Mouse (Mus musculus) CD4-positive helper T cell, adult 2 months (primary cell): ENCODE results near the gene Cep95.

Experiments
- DNase-seq: peaks from one replicate; pipeline ENCODE4 v3.0.0-alpha.2; 2012; ENCODE audit warnings: low read depth, missing footprints, low spot score

Cep95 gene

DNA sequence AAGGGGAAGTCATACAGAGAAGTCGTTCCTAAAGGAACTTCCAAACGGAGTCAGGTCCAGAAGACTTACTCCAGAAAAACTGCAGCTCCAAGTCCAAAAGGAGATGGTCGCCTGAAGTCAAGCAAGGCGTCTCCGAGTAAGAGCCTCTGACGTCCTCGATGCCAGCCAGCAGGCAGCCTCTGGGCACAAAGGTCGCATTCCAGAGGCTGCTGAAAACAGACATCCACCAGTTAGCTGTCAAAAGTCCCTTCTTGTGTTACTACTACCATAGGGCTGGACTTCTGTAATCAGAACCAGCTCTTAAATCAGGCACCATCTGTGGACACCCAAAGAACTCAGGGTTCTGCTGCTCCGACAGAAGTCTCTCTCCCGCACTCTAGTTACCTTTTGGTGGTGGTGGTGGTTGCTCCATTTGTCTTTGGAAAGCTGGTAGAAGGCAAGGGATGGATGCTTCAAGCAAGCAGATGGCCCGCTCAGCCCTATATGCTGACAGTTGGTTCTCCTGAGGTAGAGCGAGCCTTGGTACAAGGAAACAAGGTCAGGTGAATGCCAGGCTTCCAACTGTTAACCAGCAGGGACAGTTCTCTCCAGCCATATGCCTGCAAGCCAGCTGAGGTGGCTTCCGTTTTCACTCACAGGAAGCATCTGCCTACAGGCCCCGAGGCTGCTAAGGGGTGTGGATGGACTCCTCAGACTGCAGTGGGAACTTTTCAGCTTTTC is 25.7 kb downstream of the Cep95 start:
- DNase-seq = no peak

DNA sequence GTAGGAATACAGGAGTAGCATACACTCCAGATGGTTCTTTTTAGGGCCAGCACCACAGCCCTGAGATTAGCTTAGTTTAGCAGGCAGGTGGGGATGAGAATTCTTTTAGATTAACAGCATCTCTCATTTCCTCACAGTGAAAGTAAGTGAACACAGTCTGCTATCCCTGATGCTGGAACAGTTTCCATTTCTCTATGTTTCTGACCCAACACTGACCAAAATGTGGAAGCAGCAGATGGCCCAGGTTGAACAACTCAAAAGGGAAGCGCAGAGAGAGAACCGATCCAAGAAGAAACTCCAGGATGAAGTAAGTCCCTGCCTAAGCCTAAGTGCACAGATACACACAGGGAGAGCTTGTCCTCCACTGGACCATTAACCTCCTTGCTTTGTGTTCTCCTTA is 26.3 kb downstream of the Cep95 start:
- no peak for DNase-seq

DNA sequence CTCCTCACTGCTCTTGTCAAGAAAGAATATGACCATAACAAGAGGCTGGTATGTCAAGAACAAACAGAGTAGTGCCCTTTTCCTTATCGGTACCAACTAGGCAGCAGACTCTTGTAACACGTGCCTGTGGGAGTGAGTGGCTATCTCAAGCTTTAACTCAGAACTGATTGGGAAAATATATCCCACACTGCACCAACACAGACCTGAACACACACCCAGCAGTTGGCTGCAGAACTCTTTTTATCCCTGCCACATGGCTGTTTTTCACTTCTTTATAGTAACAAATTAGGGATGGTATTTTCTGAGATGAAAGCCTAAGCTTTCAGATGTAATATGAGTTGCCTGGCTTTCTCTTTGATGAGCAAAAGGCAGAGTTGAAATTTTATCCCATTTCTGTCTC is 26.7 kb downstream of the Cep95 start:
- DNase-seq = no peak

DNA sequence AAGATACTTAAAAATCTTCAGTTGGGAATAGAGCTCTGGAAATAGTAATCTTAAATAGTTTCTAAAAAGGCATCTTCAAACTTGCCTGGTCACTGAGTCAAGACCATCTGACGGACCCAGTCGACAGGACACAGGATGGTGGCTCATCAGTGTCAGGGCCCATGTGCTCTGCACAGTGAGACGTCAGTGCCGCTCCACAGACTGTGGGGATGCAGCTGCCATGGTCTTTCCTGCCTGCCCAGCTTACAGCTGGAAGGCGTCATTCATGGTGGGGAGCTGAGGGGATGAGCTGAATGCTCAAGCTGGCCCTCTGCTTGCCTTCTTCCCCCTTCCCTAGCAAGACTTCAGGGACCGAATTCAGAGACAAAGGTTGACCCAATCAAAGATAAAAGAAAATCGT is 27.3 kb downstream of the Cep95 start:
- DNase-seq = no peak

DNA sequence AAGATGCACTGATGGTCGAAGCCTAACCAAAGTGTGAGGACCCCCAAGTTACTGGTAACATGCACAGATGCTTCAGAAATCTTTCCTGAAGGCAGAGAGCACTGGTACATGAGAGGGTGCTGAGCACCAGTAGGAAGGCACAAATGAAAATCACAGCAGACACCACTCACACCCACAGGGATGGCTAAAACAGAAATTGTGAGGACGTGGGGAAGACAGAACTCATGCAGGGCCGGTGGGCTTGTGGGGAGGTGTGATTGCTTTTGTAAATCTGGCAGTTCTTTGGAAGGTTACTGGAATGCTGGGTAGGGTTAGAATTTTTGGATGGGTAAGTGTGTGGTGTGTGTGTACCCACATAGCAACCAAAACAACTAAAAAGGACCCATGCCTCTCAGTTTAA is 28.1 kb downstream of the Cep95 start:
- no peak for DNase-seq

DNA sequence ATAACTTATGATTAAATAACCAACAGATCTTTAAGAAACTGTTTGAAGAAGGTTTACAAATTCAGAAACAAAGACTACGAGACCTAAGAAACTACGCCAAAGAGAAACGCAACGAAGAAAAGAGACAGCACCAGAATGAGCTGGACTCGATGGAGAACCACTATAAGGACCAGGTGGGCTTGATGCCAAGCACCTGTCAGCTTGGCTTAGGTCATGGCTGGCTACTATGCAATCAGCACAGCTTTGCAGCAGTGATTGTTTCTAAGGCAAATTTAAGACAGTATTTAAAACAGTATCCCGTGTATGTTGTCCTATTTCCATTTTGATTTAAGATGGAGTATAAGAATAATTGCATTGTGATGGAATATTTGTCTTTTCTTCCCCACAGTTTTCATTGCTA is 28.8 kb downstream of the Cep95 start:
- no peak for DNase-seq

DNA sequence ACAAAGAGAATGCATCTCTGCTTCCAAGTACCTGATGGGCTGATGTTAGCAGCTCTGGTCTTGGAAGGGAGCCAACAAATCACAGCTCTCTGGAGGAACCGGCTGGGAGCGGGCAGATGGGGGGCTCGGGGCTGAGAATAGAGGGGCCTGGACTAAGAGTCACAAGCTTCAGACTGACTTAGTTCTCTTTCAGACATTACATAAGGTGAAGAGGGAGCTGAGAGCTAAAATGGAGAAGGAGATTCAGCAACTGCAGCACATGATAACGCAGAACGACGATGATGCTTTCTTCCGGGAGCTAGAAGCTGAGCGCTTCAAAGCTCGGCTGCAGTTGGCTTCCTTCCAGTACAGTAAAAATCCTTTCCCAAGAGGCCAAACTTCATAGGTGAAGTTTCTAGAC is 29.3 kb downstream of the Cep95 start:
- no peak for DNase-seq

DNA sequence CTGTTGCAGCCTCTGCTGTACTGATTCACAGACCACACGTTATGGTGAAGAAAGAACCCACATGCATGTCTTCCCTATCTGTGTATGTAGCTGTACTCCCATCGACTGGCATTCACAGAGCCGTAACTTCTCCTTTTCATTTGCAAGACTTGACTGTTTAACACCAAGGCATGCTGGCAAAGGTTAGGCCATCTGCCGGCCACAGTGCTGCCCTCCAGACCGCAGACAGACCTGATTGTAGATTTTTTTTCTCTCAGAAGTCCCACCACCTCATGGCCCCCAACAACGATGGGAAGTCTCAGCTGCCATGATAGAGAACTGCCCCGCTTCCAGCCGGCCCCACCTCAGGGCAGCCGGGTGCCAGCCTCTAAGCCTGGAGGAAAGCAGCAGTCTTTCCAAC is 30.5 kb downstream of the Cep95 start:
- no peak for DNase-seq

DNA sequence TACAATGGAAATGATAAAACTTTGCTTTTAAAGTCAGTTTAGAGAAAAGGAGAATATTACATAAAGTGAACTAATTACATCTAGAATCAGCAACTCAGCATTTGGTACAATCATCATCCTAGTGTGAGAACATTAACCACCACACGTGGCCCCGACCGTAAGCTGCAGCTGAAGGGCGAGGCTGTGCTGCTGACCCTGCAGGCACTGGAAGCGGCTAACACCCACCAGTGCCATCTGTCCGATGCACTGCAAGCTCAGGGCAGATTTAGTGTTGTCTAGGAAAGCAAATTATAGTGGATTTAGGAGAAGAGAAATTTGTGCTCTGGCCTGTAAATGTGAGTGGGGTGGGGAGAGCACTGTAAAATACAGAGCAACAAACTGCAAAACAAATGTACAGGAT is 31.2 kb downstream of the Cep95 start:
- DNase-seq = no peak

DNA sequence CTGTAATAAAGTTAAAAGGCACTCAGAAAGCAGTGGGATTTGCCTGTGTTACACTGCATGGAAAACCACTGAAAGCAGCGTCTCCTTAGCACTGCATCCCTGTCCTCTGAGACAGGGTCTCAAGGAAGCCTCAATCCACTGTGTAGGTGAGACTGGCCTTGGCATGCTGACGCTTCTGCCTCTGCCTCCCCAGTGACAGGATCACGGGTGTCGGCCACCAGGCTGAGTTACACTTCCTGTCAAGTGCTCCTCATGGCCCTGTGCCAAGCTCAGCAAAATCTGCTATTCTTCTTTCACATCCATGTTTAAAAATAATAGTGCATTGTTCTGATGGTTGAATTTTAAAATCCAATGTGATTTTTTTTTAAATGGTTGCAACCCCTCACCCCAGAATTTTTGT is 31.9 kb downstream of the Cep95 start:
- peak; percentile 36 for DNase-seq

DNA sequence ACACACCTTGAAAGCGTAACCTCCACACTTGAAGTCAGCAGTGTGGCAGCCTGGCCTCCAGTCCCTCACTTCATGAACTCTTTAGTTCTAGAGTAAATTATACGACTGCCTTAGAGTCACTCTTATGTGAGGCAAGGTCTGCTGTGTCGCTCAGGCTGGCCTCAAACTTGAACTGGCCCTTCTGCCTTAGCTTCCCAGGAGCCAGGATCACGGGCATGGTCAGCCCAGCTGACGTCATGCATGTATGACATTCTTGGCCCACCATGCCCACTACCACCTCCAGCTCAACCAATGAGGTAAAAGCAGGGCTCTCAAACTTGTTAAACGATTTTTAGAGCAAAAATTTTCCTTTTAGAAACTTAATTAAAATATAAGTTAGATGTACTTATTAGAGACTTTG is 32.3 kb downstream of the Cep95 start:
- DNase-seq = no peak

DNA sequence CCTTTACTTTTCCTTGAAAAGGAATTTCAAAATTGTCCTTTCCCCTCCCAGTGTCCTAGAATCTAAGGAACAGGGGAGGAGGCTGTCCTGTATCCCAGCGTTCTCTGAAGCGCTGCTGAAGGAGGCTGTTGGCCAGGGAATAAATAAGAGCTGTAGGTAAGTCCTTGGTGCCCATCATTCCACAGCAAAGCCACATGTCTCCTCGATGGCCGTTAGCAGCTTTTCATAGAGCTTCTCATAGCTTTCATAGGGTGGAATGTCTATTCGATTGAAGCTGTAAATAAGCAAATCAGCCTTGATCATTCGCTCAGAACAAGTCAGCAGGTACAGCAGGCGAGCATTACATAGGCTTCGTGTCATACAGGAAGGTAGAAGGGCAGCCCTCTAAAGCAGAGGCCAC is 33.4 kb downstream of the Cep95 start:
- DNase-seq = no peak

DNA sequence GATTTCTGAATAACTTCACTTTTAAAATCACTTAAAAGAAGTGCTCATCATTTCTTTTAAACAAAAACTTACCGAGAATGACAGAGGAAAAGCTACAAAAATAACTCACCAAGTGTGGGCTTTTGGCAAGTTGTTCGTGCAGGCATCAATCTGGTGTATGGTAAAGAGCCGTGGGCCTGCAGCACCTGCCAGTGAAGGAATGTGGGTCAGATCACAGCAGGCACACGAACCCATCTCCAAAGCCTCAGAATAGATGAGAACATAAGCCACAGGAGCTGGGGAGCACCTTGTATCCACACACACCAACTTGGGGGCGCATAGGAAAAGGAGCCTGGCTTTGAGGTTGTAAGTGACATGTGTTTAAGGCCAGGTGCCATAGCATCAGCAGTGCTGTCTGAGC is 33.9 kb downstream of the Cep95 start:
- no peak for DNase-seq

DNA sequence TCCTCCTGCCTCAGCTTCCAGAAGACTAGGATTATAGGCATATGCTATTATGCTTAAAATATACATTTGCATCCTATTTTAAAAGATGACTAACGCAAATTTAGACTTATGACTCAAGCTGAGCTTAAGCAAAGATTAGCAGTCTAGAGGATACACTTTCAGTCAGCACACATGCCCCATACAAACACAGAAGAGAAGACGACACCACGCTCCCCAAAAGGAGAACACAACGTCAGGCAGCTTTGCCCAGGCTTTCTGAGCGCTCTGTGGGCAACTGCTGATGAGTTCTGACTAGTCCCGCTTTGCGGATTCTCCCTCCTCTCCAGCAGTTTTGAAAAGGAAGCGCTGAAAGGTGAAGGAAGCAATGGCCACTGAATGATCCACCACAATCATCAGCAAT is 34.7 kb downstream of the Cep95 start:
- no peak for DNase-seq

DNA sequence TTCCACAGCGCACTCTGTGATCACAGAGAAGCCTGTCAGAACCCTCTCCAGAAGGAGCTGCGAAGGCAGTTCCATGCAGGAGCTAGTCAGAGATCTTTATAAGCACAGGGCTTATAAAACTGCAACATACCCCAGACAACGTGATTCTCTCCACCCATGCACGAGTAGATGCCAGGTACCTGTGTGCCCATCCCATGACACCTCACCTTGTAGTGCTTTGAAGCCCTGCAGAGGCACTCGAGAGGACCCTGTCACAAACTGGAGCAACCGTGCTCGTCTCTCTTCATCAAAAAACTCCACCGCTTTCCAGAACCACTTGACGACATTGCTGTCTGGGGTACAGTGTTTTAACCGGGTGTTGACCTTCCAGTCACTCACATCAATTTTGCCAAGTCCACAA is 35.4 kb downstream of the Cep95 start:
- no peak for DNase-seq

DNA sequence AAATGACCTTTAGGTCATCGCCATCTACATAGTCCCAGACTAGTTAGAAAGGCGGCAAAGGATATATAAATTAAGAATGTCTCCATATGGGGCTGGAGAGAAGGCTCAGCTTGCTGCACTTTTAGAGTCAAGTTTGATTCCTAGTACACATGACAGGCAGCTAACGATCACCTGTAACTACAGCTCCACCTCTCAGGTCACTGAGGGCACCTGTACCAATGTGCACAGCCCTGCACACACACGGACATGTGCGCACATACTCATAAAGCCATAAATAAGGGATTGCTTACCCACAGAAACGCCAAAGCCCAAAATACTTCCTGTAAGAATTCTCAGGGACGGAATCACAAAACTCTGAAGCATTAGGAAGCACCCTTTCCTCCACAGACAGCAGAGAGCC is 39.0 kb downstream of the Cep95 start:
- DNase-seq = no peak

DNA sequence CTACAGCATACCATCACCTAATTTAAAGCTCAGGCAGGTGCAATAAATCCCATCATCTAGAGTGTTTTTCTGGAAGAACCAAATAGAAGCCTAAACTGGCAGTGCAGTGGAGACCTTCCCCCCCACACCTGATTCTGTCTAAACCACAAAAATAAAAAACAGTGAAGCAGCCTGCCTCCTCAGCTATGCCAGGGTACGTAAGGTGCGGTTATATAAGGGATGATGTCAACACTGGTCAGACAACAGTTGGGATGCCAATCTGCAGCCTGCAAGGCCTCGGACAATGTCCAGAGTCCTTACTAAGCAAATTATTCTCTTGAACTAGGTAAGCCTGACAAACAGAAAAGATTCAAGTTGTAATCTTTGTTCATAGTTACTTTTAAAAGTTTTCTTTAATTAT is 53.0 kb downstream of the Cep95 start:
- no peak for DNase-seq

DNA sequence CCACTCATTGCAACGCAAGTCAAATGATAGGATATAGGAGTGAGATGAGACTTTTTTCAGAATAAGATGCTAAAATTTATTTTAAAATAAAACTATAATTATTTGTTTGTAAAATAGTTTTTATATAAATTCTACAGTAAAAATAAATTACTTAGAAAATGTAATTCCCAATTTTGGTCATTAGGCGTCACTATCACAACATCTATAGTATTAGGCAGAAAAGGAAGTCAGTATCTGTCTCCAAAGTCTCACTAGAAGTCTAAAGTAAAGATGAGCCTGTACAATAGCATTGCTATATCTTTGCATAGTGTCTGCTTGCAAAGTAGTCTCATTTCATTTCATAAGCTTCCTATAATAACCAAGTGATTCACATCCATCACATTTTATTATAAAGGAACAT is 62.4 kb downstream of the Cep95 start:
- peak; percentile 55 for DNase-seq
